Mouse (Mus musculus): ENCODE measurements around the gene Hcst. TPM values are rescaled to one million over a fixed set of nuclear protein-coding genes. Genes with fewer than 3 reads are reported as not detected.

Hcst gene
- total RNA-seq (2023): 115 and 126 TPM in 2 replicates

GRCm38 (mm10) chr7:30419561-30420499 lies at the start of gene Hcst:
TSS of gene Hcst (minus strand) at chr7:30419854.

GRCm38 (mm10) chr7:30457629-30458330 lies 38.1 kb upstream of the Hcst start, which contains the start of the genes Kirrel2 and Nphs1:
TSS of gene Kirrel2 (minus strand) at chr7:30457690.
TSS of gene Nphs1 (plus strand) at chr7:30458315.

DNA sequence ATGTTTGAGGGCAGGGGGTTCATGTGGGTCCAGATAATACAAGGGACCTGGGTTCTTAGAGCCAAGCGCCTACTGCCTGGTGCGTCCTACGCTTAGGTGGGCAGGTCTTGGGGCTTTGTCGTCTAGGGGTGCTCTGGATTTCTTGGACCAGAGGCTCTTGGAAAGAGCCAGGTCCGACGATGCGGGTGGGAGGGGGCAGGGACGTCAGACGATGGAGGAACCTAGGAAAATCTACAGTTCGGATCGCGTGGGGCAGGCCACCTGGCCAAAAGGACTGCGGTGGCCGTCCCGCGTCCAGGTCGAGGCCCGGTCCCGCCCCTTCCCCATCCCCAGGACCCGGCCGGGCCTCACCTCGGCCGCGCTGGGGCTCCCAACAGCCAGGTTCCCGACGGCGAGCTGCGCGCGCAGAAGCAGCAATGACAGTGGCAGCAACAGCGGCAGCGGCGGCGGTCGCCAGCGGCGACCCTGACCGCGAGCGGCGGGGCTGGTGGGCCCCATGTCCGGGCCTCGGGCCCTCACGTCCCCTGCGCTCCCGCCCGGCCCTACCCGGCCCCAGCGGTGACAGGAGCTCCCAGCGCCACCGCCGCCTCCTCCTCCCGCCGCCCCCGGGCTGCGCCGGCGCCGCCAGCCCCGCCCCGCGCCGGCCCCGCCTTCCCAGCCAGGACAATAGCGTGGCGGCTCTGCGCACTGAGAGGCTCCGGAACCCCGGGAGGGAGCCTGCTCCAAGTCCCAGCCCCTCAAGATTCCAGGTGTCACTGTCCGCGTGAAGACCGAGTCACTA lies 25.5 kb upstream of the Hcst start, which contains the start of gene Aplp1:
TSS of gene Aplp1 (minus strand) at position 565 of the 781 bp plus-strand sequence.

GRCm38 (mm10) chr7:30421175-30421889 lies 1.7 kb upstream of the Hcst start, which contains the start of gene Nfkbid:
TSS of gene Nfkbid (plus strand) at chr7:30421732.

GRCm38 (mm10) chr7:30413596-30413995 lies 6.1 kb downstream of the Hcst start, which contains the start of gene Tyrobp:
TSS of gene Tyrobp (plus strand) at chr7:30413760.

Other genes starting within 250 kb of the Hcst start
- gene Cox7a1, start 235.7 kb downstream of the Hcst start, total RNA-seq (2023): 2.1 TPM in 1 of 2 replicates, not detected in the other
- gene Capns1, start 221.0 kb downstream of the Hcst start, total RNA-seq (2023): 210 and 217 TPM in 2 replicates
- 13.6 and 20.7 TPM in 2 replicates for gene Polr2i, start 187.9 kb downstream of the Hcst start, total RNA-seq (2023)
- 35.3 and 41.6 TPM in 2 replicates for gene Tbcb, start 187.6 kb downstream of the Hcst start, total RNA-seq (2023)
- not detected in 2 replicates for gene Ovol3, start 184.1 kb downstream of the Hcst start, total RNA-seq (2023)
- 0.50 TPM in 1 of 2 replicates, not detected in the other for gene Thap8, start 139.8 kb downstream of the Hcst start, total RNA-seq (2023)
- 16.4 and 19.5 TPM in 2 replicates for gene Wdr62, start 139.4 kb downstream of the Hcst start, total RNA-seq (2023)
- gene Clip3, start 128.1 kb downstream of the Hcst start, total RNA-seq (2023): not detected in 2 replicates
- gene Alkbh6, start 111.1 kb downstream of the Hcst start, total RNA-seq (2023): 12.1 and 19.6 TPM in 2 replicates
- 0.73 TPM in 1 of 2 replicates, not detected in the other for gene Syne4, start 105.0 kb downstream of the Hcst start, total RNA-seq (2023)
- gene E130208F15Rik, start 98.1 kb downstream of the Hcst start, total RNA-seq (2023): 0.29 TPM in 1 of 2 replicates, not detected in the other
- 1.9 and 3.6 TPM in 2 replicates for gene Sdhaf1, start 96.0 kb downstream of the Hcst start, total RNA-seq (2023)
- not detected in 2 replicates for gene Lrfn3, start 57.1 kb downstream of the Hcst start, total RNA-seq (2023)
- gene Tyrobp, start 6.1 kb downstream of the Hcst start, total RNA-seq (2023): 2,000 and 2,325 TPM in 2 replicates
- gene Nfkbid, start 1.9 kb upstream of the Hcst start, total RNA-seq (2023): 82.7 and 113 TPM in 2 replicates
- gene Aplp1, start 25.7 kb upstream of the Hcst start, total RNA-seq (2023): 0.25 TPM in 1 of 2 replicates, not detected in the other
- not detected in 2 replicates for gene Kirrel2, start 37.8 kb upstream of the Hcst start, total RNA-seq (2023)
- gene Nphs1, start 38.5 kb upstream of the Hcst start, total RNA-seq (2023): not detected in 2 replicates
- not detected in 2 replicates for gene Prodh2, start 73.8 kb upstream of the Hcst start, total RNA-seq (2023)
- 9.4 and 16.2 TPM in 2 replicates for gene Arhgap33, start 115.2 kb upstream of the Hcst start, total RNA-seq (2023)
- 2.6 and 4.0 TPM in 2 replicates for gene Hspb6, start 132.3 kb upstream of the Hcst start, total RNA-seq (2023)
- gene Proser3, start 132.4 kb upstream of the Hcst start, total RNA-seq (2023): 2.2 and 3.3 TPM in 2 replicates
- gene Lin37, start 140.0 kb upstream of the Hcst start, total RNA-seq (2023): 28.0 and 29.5 TPM in 2 replicates
- gene U2af1l4, start 143.4 kb upstream of the Hcst start, total RNA-seq (2023): 38.4 and 45.2 TPM in 2 replicates
- 1.3 and 2.7 TPM in 2 replicates for gene Gm49396, start 143.5 kb upstream of the Hcst start, total RNA-seq (2023)
- 115 TPM in 2 replicates for gene Psenen, start 143.8 kb upstream of the Hcst start, total RNA-seq (2023)
- 3.5 and 6.1 TPM in 2 replicates for gene Igflr1, start 145.6 kb upstream of the Hcst start, total RNA-seq (2023)
- 47.8 and 65.1 TPM in 2 replicates for gene Kmt2b, start 168.9 kb upstream of the Hcst start, total RNA-seq (2023)
- 0.29 TPM in 1 of 2 replicates, not detected in the other for gene Zbtb32, start 179.1 kb upstream of the Hcst start, total RNA-seq (2023)
- not detected in 2 replicates for gene Upk1a, start 193.0 kb upstream of the Hcst start, total RNA-seq (2023)
- gene Cox6b1, start 206.3 kb upstream of the Hcst start, total RNA-seq (2023): 220 and 238 TPM in 2 replicates
- gene Etv2, start 216.0 kb upstream of the Hcst start, total RNA-seq (2023): not detected in 2 replicates
- gene Rbm42, start 230.5 kb upstream of the Hcst start, total RNA-seq (2023): 88.7 and 91.5 TPM in 2 replicates
- 17.9 and 25.1 TPM in 2 replicates for gene Haus5, start 245.1 kb upstream of the Hcst start, total RNA-seq (2023)

Measured in neutrophil, adult 65 days (primary cell).